Mouse (Mus musculus): ENCODE measurements around the gene Arhgap19.

- TF ChIP-seq CTCF (IDR thresholded peaks at IDR 0.05; ENCODE audit: low read depth, low read length) (no peak), POLR2A (IDR thresholded peaks at IDR 0.05; ENCODE audit: insufficient read depth, low read length) (no peak)
Measured at GRCm38 (mm10) chr19:41850021-41850718, 48.3 kb upstream of the Arhgap19 start.
